Mouse (Mus musculus) C2C12 (cell line): ENCODE data around the gene Ubac2. TPM values are rescaled to one million over a fixed set of nuclear protein-coding genes. Genes with fewer than 3 reads are reported as not detected.

Experiments
- H3K27me3 ChIP-seq: one replicate; pipeline ENCODE4 v1.6.1; 2011; ENCODE audit not compliant: control insufficient read depth, insufficient read depth, insufficient read length
- H3K36me3 ChIP-seq: one replicate; pipeline ENCODE4 v1.6.1; 2011; ENCODE audit not compliant: control insufficient read depth, insufficient read depth
- H3K4me3 ChIP-seq: one replicate; pipeline ENCODE4 v1.5.1; 2011; ENCODE audit warnings: mild to moderate bottlenecking, control low read depth; ENCODE audit not compliant: poor library complexity, insufficient read depth, severe bottlenecking
- H3K79me2 ChIP-seq: one replicate; pipeline ENCODE4 v1.6.1; 2011; ENCODE audit not compliant: control insufficient read depth, insufficient read depth
- H3K79me3 ChIP-seq: one replicate; pipeline ENCODE4 v1.6.1; 2011; ENCODE audit warnings: low read depth, control low read depth
- H3ac ChIP-seq: one replicate; pipeline ENCODE3; 2011; ENCODE audit warnings: low read depth; ENCODE audit not compliant: control insufficient read depth, insufficient read length
- CEBPB ChIP-seq: IDR thresholded peaks from one replicate; pipeline ENCODE4 v1.6.1; 2011; ENCODE audit warnings: low read depth, mild to moderate bottlenecking, control low read depth, moderate library complexity
- CTCF ChIP-seq: IDR thresholded peaks from one replicate; pipeline ENCODE4 v1.5.1; 2011; ENCODE audit not compliant: control insufficient read depth, insufficient read depth, insufficient read length
- FOSL1 ChIP-seq: IDR thresholded peaks from one replicate; pipeline ENCODE4 v1.8.0; 2011; ENCODE audit warnings: mild to moderate bottlenecking, low read length; ENCODE audit not compliant: poor library complexity, insufficient read depth, severe bottlenecking
- MAX ChIP-seq: IDR thresholded peaks from one replicate; pipeline ENCODE4 v1.6.1; 2011; ENCODE audit warnings: mild to moderate bottlenecking, control low read depth
- MYOD1 ChIP-seq: IDR thresholded peaks from one replicate; pipeline ENCODE4 v1.6.1; 2011; ENCODE audit warnings: low read depth; ENCODE audit not compliant: control insufficient read depth, insufficient read length
- MYOG ChIP-seq: IDR thresholded peaks from one replicate; pipeline ENCODE4 v1.6.1; 2011; ENCODE audit not compliant: control insufficient read depth, insufficient read length; ENCODE audit errors: extremely low read depth
- USF1 ChIP-seq: IDR thresholded peaks from one replicate; pipeline ENCODE4 v1.6.1; 2011; ENCODE audit warnings: low read depth, mild to moderate bottlenecking, control low read depth, moderate library complexity
- polyA plus RNA-seq: library from polyadenylated mRNA; unstranded; fragments of >200 nt; fragmentation: generic; extraction: Trizol; gene quantifications from one replicate; pipeline ENCODE4 v1.2.1, GENCODE M21; 2012; ENCODE audit warnings: missing spikeins

The Ubac2 gene
- polyA plus RNA-seq, 1 experiment: 37.8 TPM

DNA sequence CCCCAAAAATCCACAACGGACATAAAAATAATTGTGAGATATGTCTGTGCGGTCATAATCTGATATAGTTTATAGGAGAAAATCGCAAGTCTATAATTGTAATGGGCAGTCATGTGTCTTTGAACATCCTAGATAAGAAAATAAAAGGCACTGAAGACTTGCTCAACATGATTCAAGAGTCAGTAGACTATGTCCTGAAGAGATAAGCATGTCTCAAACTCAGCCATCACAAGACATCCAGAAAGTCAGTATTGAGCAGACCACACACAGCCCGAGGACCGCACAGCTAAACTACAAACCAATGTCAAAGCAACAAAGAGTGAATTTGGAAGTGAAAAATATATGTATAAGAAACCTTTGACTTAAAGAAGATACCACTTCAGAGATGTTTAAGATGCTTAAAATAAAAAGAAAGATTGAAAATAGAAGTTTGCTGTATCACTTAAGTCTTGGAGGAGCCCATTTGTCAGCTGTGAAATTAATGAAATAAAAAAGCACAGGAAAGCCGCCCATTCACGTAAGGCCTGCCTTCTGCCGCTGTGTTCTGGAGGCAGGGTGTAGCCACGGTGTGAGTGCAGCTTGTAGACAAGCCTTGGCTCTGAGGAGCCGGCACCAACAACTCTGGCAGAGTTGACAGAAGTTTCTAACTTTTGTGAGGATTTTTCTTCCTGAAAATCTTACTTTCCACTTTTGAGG, 78.9 kb downstream of the Ubac2 start:
- Histone ChIP-seq H3K79me2 (no peaks in the 10 kb centered on the region), H3K36me3 (no peaks in the 10 kb centered on the region)
- TF ChIP-seq MAX: no peak
- TF ChIP-seq CTCF: no peak
- TF ChIP-seq MYOD1: no peak
- no peak for TF ChIP-seq USF1
- TF ChIP-seq FOSL1: no peak
- no peak for TF ChIP-seq MYOG
- TF ChIP-seq CEBPB: no peak

DNA sequence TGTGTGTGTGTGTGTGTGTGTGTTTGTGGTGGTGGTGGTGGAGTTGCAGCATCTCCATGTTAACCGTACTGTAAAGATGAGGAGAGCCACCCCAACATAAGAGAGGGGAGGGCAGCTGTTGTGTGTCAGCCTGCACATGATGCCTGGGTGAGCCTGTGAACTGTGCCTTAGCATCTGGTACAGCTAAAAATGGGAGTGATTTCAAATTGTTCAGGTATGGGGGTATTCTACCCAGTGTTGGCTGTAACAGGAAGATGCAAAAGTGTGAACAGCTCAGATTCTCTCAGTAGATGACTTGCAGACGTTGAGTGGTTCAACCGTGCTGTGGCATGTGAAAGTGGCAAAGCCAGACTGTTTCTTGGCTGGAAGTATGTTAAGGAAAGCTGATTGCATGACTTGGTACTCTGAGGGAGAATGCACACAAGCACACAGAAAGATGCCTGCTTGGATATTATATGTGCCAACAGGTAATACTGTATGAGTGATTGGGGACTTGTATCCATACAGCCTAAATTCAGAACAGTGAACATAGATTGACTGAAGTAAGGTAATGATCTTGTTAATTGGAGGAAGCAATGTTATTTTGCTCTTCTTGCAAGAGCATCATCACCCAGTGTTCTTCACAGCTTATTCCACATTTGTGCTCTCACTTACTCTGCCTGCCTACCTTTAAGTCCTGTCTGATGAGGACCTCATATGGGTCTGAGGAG, 79.8 kb downstream of the Ubac2 start:
- H3K79me2 ChIP-seq: no peaks in the 10 kb centered on the region
- no peaks in the 10 kb centered on the region for H3K27me3 ChIP-seq
- H3K4me3 ChIP-seq: no peak overlapping the region
- H3K79me3 ChIP-seq: no peaks in the 10 kb centered on the region
- TF ChIP-seq FOSL1 (no peak), MAX (no peak), MYOG (no peak), USF1 (no peak), CTCF (no peak), CEBPB (no peak), MYOD1 (no peak)
- no peaks in the 10 kb centered on the region for H3K36me3 ChIP-seq
- H3ac ChIP-seq: no peak overlapping the region

More for the DNA sequence above, 78.9 kb downstream of the Ubac2 start:
- Histone ChIP-seq H3K4me3 (no peak overlapping the region), H3K79me3 (no peaks in the 10 kb centered on the region), H3K27me3 (no peaks in the 10 kb centered on the region), H3ac (no peak overlapping the region)

DNA sequence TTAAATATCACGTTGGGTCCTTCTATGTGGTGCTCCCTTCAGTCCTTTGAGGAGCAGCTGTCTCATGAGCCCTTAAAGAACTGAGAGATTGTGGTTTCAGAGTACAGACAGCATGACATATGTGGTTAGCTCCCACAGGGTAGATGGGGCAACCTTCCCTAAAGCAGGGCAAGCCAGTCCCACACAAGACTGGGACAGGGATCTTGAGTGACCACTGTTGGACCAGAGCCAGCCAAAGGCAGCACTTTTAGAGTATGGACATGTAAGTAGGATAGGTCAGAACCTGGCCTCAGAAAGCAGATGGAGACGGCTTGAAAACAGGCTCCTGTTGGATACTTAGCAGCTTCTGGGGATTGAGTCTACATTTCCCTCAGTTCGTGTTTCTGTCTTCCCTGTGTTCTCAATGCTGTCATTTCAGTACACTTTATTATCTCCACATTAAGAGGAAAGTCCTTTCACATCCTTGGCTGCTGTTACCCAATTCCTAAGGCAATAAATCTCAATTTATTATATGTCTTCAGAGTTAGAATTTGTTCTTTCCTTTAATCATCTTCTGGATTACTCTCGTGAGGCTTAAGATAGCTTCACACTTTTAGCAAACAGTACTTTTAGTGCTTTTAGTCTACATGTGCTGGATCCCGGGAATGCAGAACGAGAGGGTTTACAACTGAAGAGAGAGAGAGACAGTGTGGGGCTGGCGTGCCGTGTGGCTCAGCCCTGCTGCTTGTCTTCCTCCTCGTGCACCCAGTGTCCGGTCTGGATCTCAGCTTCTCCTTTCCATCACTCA, 80.5 kb downstream of the Ubac2 start:
- H3ac ChIP-seq: no peak overlapping the region
- no peak for TF ChIP-seq MYOD1
- TF ChIP-seq FOSL1: no peak
- H3K79me2 ChIP-seq: no peaks in the 10 kb centered on the region
- no peaks in the 10 kb centered on the region for H3K79me3 ChIP-seq
- no peak overlapping the region for H3K4me3 ChIP-seq
- no peaks in the 10 kb centered on the region for H3K36me3 ChIP-seq
- H3K27me3 ChIP-seq: no peaks in the 10 kb centered on the region

DNA sequence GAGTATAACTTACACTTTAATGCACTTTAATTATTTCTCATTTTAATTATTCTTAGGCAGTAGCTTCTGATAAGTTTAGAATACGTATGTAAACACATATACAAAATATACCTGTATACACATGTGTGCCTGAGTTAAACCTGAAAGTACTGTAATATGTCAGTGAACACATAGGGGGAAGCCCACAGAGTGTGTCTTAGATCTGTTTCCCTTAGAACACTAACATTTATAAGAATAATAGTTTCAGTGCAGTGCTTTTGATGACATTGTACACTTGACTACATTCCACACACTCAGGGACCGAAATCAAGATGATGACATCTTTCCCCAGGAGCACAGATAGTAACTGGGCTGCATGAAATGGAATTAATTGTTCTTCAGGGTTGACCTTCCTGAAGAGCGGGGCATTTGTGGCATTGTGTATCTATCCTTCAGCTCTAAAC, 81.1 kb downstream of the Ubac2 start:
- Histone ChIP-seq H3K79me2 (no peaks in the 10 kb centered on the region), H3K79me3 (no peaks in the 10 kb centered on the region), H3K36me3 (no peaks in the 10 kb centered on the region), H3K27me3 (no peaks in the 10 kb centered on the region), H3K4me3 (no peak overlapping the region), H3ac (no peak overlapping the region)
- TF ChIP-seq MYOD1: no peak
- TF ChIP-seq MYOG: no peak
- TF ChIP-seq CEBPB: no peak
- no peak for TF ChIP-seq MAX
- TF ChIP-seq FOSL1: no peak
- no peak for TF ChIP-seq USF1
- no peak for TF ChIP-seq CTCF

DNA sequence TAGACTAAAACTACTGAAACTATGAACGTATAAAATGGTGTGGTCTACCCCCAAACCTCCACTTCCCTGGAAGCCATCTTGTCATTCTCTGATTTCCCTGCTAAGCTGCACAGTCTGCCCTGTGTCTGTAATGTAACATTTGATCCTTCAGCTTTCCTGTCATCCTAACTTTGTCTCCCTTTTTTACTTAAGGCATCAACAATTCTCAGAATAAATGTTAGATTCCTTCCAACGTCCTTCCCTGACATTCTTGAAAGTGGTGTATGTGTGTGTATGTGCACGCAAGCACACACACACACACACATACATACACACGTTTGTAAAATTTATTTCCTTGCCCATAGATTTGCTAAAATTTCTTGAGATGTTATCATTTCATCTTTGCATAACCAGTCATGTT, 81.6 kb downstream of the Ubac2 start:
- no peaks in the 10 kb centered on the region for H3K27me3 ChIP-seq
- H3K36me3 ChIP-seq: no peaks in the 10 kb centered on the region
- H3ac ChIP-seq: no peak overlapping the region
- no peaks in the 10 kb centered on the region for H3K79me2 ChIP-seq
- TF ChIP-seq MAX (no peak), MYOG (no peak), MYOD1 (no peak), USF1 (no peak), FOSL1 (no peak), CTCF (no peak), CEBPB (no peak)
- H3K4me3 ChIP-seq: no peak overlapping the region
- H3K79me3 ChIP-seq: no peaks in the 10 kb centered on the region
